Mouse (Mus musculus) megakaryocyte-erythroid progenitor cell, adult 5-6 weeks (primary cell): ENCODE measurements at regions not wholly inside any gene's neighbourhood (a gene's known extent, or its start where the extent isn't known, plus 50 kb on each side); places are given as distances from the start of the nearest gene placed in this dataset.
"Not testable (repeated sequence)": the region's sequence is repeated elsewhere in the genome, so short reads cannot be mapped to it uniquely, and the experiment has no call there.

Source experiments
- ATAC-seq: replicated peaks from 2 replicates; pipeline ENCODE4 v1.8.0; 2016; ENCODE audit warnings: mild to moderate bottlenecking, inconsistent platforms; ENCODE audit not compliant: severe bottlenecking, poor library complexity, low FRiP score, low TSS enrichment

- ATAC-seq = no peak
Observed at GRCm38 (mm10) chr14:54151272-54151671, 102.6 kb downstream of the Dad1 start.

- no peak for ATAC-seq
Observed at GRCm38 (mm10) chr14:54150221-54150620, 103.7 kb downstream of the Dad1 start.

DNA sequence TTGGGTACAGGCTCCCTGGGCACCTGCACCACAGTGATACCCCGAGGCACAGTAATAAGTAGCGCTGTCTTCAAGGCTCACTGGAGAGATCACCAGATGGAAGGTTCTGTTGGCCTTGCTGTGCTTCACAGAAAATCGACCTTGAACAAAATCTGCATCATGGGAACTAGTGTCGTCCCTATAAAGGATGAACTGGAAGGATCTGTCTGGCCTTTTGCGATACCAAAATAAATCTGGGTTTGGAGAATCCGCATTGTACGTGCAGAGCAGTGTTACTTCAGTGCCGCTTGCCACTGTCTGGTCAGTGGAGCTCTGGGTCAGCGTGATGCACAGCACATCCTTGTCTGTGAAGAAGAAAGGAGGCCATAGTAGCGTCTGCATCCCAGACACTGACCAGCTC is 105.3 kb downstream of the Dad1 start:
- ATAC-seq = no peak

DNA sequence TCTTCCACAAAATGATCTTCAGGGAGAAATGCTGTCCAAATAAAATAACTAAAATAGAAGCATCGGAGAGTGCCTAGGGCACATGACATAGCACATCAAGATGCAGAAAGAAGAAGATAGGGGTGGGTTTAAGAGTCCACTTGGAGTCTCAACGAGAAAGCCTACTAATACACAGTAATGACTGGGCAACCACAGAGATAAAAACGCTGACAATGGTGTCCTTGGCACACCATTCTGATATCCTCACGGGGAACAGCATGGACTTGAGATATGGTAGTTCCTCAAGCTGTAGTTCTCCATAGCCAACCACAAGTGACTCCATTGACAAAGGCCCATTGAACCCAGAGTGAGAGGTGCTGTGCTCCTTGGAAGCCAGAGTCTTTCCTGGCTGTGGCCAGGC is 105.8 kb downstream of the Dad1 start:
- ATAC-seq = no peak

GRCm38 (mm10) chr14:54147546-54147945 is 106.4 kb downstream of the Dad1 start:
- no peak for ATAC-seq

GRCm38 (mm10) chr14:54145743-54146741 is 107.9 kb downstream of the Dad1 start:
- ATAC-seq = no peak

DNA sequence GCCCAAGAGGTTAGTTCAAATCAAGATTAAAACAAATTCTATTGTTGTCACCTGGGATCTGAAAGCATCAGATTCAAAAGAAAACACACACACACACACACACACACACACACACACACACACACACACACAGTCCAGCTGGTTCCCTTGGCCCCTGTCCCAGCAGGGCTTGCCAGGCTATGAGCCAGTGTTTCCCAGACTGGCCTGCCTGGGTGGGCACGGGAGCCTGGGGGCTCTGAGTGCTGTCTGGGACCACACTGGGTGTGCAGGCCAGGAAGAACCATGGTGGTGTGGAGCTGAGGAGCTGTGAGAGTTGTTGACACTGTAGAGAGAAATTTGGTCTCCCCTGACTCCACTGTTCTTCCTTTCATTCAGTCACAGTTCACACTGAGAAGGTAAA is 110.1 kb downstream of the Dad1 start:
- ATAC-seq = no peak

GRCm38 (mm10) chr14:54138288-54138687 is 115.6 kb downstream of the Dad1 start:
- peak; percentile 94 for ATAC-seq

GRCm38 (mm10) chr14:54136538-54136937 is 117.4 kb downstream of the Dad1 start:
- ATAC-seq = peak; percentile 68; the same call in 1 of the 2 replicates

GRCm38 (mm10) chr14:54128334-54128733 is 125.6 kb downstream of the Dad1 start:
- no peak for ATAC-seq

DNA sequence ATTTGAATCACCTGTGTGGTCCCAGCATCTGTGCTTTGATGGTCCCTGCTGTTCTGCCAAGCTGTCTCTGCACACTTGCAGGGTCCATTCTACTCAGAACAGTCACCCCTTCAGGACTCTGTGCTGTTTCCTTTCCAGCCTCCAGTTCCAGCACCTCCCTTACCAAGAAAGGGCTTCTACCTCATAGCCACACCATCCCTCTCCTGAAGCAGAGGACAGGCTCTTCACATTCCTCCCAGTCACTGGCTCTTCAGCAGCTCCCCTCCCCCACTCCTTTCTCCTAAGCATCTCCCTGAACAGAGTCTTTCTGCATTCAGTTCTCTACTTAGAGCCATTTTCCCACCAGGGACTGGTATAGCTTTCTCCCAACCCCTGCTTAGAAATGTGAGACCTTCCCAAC is 128.4 kb downstream of the Dad1 start:
- ATAC-seq = no peak

- ATAC-seq = no peak
Observed at GRCm38 (mm10) chr14:54121973-54122372, 131.9 kb downstream of the Dad1 start.

DNA sequence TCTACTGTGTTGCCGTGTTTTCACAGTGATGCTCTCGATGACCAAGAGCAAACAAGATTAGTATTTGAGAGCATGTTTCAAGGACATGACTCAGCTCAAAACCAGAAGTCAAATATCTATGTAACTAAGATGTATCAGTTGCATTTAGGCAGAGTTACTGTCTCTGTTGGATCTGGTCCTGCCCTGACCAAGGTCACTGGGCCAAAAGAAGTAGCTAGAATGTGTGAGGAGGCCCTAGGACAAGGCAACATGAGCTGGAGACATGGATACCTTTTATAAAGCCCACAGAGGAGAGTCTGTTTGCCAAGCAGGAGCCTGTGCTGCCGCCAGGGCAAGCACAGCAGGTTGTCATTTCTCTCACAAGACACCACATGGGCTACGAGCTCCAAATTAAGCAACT is 132.6 kb downstream of the Dad1 start:
- ATAC-seq = no peak

DNA sequence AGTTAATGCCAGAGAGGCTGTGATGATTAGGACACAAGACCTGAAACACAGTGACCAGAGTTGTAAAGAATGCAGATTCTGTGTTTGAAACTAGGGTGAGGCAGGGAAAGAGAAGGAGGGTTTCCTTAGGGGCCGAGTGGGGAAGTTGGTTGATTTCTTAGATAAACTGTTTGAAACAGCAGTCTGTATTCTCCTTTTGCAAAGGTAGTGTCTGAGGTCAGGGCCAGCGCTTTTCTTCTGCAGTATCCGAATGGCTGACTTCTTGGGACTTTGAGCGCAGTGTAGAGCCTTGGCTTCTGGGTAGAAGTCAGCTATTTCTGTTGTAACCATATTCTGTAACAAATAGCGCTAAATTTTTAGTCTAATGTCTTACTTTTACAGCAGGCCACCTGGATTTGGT is 133.7 kb downstream of the Dad1 start:
- no peak for ATAC-seq

- not testable (repeated sequence) for ATAC-seq
Observed at GRCm38 (mm10) chr14:54117607-54118006, 136.3 kb downstream of the Dad1 start.

DNA sequence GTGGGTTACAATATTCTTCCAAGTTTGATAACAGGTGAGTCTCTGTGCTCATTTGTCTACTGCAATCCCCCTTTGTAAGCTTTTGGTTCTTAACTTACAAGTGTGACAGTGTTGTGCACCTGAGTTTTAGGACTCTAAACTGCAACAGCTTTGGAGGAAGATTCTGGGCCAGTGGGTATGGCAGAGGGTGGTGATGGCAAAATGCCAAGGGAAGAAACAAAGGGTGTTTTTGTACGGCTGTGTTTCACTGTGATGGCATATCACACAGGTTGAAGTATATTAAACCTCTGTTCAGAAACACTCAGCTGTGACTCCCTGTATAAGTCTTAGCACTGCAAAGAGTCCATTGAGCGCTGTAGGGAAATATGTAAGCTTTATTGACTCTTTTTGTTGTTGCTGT is 140.7 kb downstream of the Dad1 start:
- no peak for ATAC-seq

DNA sequence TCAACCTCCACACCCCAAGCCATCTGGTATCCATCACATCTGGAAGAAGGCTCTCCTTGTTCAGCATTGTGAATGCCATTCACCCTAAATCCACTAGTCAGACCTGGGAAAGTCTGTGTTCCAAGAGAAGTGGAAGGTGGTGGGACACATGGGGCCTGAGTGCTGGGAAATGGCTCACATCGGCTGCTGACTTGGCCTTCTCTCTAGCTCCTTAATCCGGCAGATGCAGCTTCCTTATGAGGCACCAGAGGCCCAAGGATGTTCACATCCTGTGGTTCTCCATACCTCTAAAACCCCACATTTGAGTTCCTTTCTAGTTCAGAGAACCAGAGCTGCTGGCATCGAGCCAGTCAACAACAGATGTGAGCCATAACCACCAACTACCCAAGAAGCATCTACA is 142.9 kb downstream of the Dad1 start:
- ATAC-seq = no peak

- ATAC-seq = no peak
Observed at GRCm38 (mm10) chr14:54109129-54109528, 144.8 kb downstream of the Dad1 start.

GRCm38 (mm10) chr14:54108311-54109074 is 145.4 kb downstream of the Dad1 start:
- ATAC-seq = peak; percentile 61

DNA sequence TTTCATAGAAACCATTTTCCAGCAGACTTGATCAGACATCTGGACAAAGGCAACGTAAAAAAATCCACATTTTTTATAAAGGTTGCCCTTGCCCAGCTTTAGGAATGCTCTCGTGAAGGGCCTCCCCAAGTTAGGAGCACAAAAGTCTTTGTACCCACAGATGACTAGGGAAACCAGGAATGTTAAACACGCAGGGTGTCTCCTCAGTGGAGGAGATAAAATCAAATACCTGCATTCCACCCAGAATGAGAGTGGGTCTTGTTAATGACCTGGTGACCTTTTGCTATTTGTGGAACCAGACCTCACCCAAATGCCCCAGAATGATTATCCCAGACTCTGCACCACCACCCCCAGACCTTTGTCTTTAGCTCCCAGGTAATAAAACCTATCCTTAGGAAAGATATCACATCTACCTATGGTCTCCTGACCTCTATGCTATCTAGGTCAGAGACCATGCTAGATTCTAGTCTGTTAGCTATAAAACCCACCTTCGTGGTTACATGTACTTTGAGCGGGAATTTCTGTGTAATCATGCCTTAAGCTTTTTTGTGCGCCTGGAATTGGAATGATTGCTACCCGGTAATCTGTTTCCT is 146.6 kb downstream of the Dad1 start:
- ATAC-seq = no peak
